Mouse (Mus musculus) embryo, embryonic 11 days (tissue): Measurements from ENCODE around the gene 9030624G23Rik.
"Not testable (repeated sequence)": the region's sequence is repeated elsewhere in the genome, so short reads cannot be mapped to it uniquely, and the experiment has no call there.

Experiments
- DNase-seq: peaks from one replicate; pipeline ENCODE4 v3.0.0-alpha.2; 2015

9030624G23Rik gene

GRCm38 (mm10) chr12:24097108-24097520 lies at the start of gene 9030624G23Rik:
Gene 9030624G23Rik, minus strand, starts transcription at chr12:24097246.
- peak; percentile 54 for DNase-seq

GRCm38 (mm10) chr12:24083096-24083495 lies 13.9 kb downstream of the 9030624G23Rik start:
- not testable (repeated sequence) for DNase-seq
